Mouse (Mus musculus) 3134 (cell line): ENCODE measurements around the gene Akap4.

Source experiments
- DNase-seq: peaks from one replicate; pipeline ENCODE4 v3.0.0-alpha.2; 2011; ENCODE audit warnings: low spot score; ENCODE audit not compliant: insufficient read length; ENCODE audit errors: extremely low read depth

The Akap4 gene

GRCm38 (mm10) chrX:7067219-7067618 lies at the start of gene Akap4:
Akap4 (plus strand) TSS chrX:7067519.
- DNase-seq = no peak

GRCm38 (mm10) chrX:7041519-7041918 lies 25.8 kb upstream of the Akap4 start, which contains the start of gene Ccnb3:
Ccnb3 (minus strand) TSS chrX:7041619.
- DNase-seq = no peak

- no peak for DNase-seq
Measured at GRCm38 (mm10) chrX:7057056-7057455, 10.3 kb upstream of the Akap4 start.

- DNase-seq = no peak
Measured at GRCm38 (mm10) chrX:7057634-7058033, 9.7 kb upstream of the Akap4 start.

- no peak for DNase-seq
Measured at GRCm38 (mm10) chrX:7064109-7064508, 3.2 kb upstream of the Akap4 start.

- no peak for DNase-seq
Measured at GRCm38 (mm10) chrX:7068002-7068401, 683 bp downstream of the Akap4 start.

GRCm38 (mm10) chrX:7079820-7080429 lies 12.6 kb downstream of the Akap4 start:
- no peak for DNase-seq

- no peak for DNase-seq
Measured at GRCm38 (mm10) chrX:7085878-7086277, 18.6 kb downstream of the Akap4 start.

GRCm38 (mm10) chrX:7090323-7090722 lies 23.0 kb downstream of the Akap4 start:
- DNase-seq = no peak

- no peak for DNase-seq
Measured at GRCm38 (mm10) chrX:7102280-7102679, 35.0 kb downstream of the Akap4 start.

- no peak for DNase-seq
Measured at GRCm38 (mm10) chrX:7114885-7115284, 47.6 kb downstream of the Akap4 start.

- DNase-seq = no peak
Measured at GRCm38 (mm10) chrX:7121618-7122280, 54.4 kb downstream of the Akap4 start.
